Mouse (Mus musculus) hindbrain, embryonic 11.5 days (tissue): ENCODE data around the gene Mpzl3. TPM values are rescaled to one million over a fixed set of nuclear protein-coding genes. Genes with fewer than 3 reads are reported as not detected.

Experiments used
- ATAC-seq: fragments of 200-750 bp; cut with Nextera tagmentation; 2 replicates; pipeline ENCODE4 v1.8.0; 2017; ENCODE audit warnings: mild to moderate bottlenecking, moderate TSS enrichment, moderate library complexity; ENCODE audit not compliant: low FRiP score
- DNase-seq: peaks from one replicate; pipeline ENCODE4 v3.0.0-alpha.2; 2015; ENCODE audit warnings: low spot score
- H3K27ac ChIP-seq: fragments of 300-500 bp; sonication (generic); 2 replicates; pipeline ENCODE4 v1.5.1; 2014; ENCODE audit warnings: mild to moderate bottlenecking, low read depth, low read length
- H3K27me3 ChIP-seq: fragments of 300-500 bp; sonication (generic); 2 replicates; pipeline ENCODE4 v1.6.1; 2014; ENCODE audit warnings: mild to moderate bottlenecking, low read length, moderate library complexity, mixed read lengths; ENCODE audit not compliant: control insufficient read depth, insufficient read depth
- H3K36me3 ChIP-seq: fragments of 300-500 bp; sonication (generic); 2 replicates; pipeline ENCODE4 v1.6.1; 2014; ENCODE audit warnings: mild to moderate bottlenecking, low read length, moderate library complexity, mixed read lengths; ENCODE audit not compliant: control insufficient read depth, insufficient read depth
- H3K4me1 ChIP-seq: fragments of 300-500 bp; sonication (generic); replicated peaks from 2 replicates; pipeline ENCODE4 v1.6.1; 2014; ENCODE audit warnings: low read length, mixed read lengths; ENCODE audit not compliant: control insufficient read depth, insufficient read depth
- H3K4me2 ChIP-seq: fragments of 300-500 bp; sonication (generic); replicated peaks from 2 replicates; pipeline ENCODE4 v1.6.1; 2014; ENCODE audit warnings: mild to moderate bottlenecking, low read depth, low read length
- H3K4me3 ChIP-seq: fragments of 300-500 bp; sonication (generic); 2 replicates; pipeline ENCODE4 v1.5.1; 2014; ENCODE audit warnings: low read depth, low read length
- H3K9ac ChIP-seq: fragments of 300-500 bp; sonication (generic); 2 replicates; pipeline ENCODE4 v1.6.1; 2014; ENCODE audit warnings: low read depth, low read length
- H3K9me3 ChIP-seq: fragments of 300-500 bp; sonication (generic); 2 replicates; pipeline ENCODE4 v1.6.1; 2016; ENCODE audit warnings: low read length; ENCODE audit not compliant: control insufficient read depth
- WGBS: fragments of 180-500 bp; shearing (Covaris S2); extraction: QIAGEN DNeasy Blood & Tissue Kit; methylation state at CpG from one replicate; pipeline ENCODE4 v1.1.7; 2014; 5-methylcytosine and 5-hydroxymethylcytosine counted together
- polyA plus RNA-seq: library from polyadenylated mRNA; unstranded; fragments of >200 nt; fragmentation: Nextera tagmentation; extraction: Ambion mirVana; gene quantifications from 2 replicates; pipeline ENCODE4 v1.2.1, GENCODE M21; 2014

The Mpzl3 gene
- polyA plus RNA-seq, 1 experiment from 2014 or later = 2.8 TPM

GRCm38 (mm10) chr9:45050301-45050700, 4.7 kb upstream of the Mpzl3 start:
- Histone ChIP-seq H3K9me3 (no peaks in the 10 kb centered on the region), H3K4me3 (no peak overlapping the region), H3K4me1 (no peaks in the 10 kb centered on the region), H3K36me3 (no peaks in the 10 kb centered on the region), H3K27me3 (no peaks in the 10 kb centered on the region), H3K4me2 (no peak overlapping the region), H3K9ac (no peak overlapping the region), H3K27ac (no peak overlapping the region)
- DNase-seq (no peak), ATAC-seq (no peak)
- 88% methylated on average over 2 of the region's 2 CpGs for WGBS

- Histone ChIP-seq H3K9ac (no peak overlapping the region), H3K36me3 (no peaks in the 10 kb centered on the region), H3K4me2 (no peak overlapping the region), H3K27me3 (no peaks in the 10 kb centered on the region), H3K4me3 (no peak overlapping the region), H3K9me3 (no peaks in the 10 kb centered on the region), H3K27ac (no peak overlapping the region), H3K4me1 (no peaks in the 10 kb centered on the region)
- WGBS = 54% methylated on average over 5 of the region's 5 CpGs
- ATAC-seq (no peak), DNase-seq (peak; percentile 12)
Observed at GRCm38 (mm10) chr9:45058304-45058940, 3.4 kb downstream of the Mpzl3 start.

GRCm38 (mm10) chr9:45060151-45060550, 5.2 kb downstream of the Mpzl3 start:
- Histone ChIP-seq H3K36me3 (no peaks in the 10 kb centered on the region), H3K9ac (no peak overlapping the region), H3K4me2 (no peak overlapping the region), H3K27ac (no peak overlapping the region), H3K9me3 (no peaks in the 10 kb centered on the region), H3K27me3 (no peaks in the 10 kb centered on the region), H3K4me1 (no peaks in the 10 kb centered on the region), H3K4me3 (no peak overlapping the region)
- ATAC-seq = no peak
- 38% methylated on average over 7 of the region's 7 CpGs for WGBS
- DNase-seq = no peak

- 80% methylated on average over 3 of the region's 3 CpGs for WGBS
- Histone ChIP-seq H3K27ac (no peak overlapping the region), H3K27me3 (no peaks in the 10 kb centered on the region), H3K4me1 (no peaks in the 10 kb centered on the region), H3K36me3 (no peaks in the 10 kb centered on the region), H3K4me3 (no peak overlapping the region), H3K9me3 (no peaks in the 10 kb centered on the region), H3K4me2 (no peak overlapping the region), H3K9ac (no peak overlapping the region)
- no peak for DNase-seq
- ATAC-seq = no peak
Observed at GRCm38 (mm10) chr9:45062677-45063076, 7.7 kb downstream of the Mpzl3 start.

DNA sequence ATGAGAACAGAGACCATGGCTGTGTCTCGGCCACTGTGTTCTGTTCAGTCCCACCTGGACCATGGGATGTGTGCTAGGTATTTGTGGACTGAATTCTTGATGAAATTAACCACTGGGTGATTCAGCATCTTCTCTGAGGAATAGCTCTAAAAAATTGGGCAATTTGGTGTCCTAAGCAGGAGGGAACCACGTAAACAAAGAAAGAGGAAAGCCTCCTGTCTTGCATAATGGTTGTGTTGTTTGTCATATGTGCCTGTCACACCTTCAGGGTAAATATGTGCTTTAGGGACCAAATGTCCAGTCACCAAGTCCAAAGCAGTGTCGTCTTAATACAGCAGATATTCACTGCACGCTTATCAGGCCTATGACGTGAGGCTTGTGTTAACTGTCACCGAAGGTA, 9.4 kb downstream of the Mpzl3 start:
- no peaks in the 10 kb centered on the region for H3K27me3 ChIP-seq
- H3K36me3 ChIP-seq = no peaks in the 10 kb centered on the region
- no peak overlapping the region for H3K27ac ChIP-seq
- ATAC-seq = no peak
- H3K4me2 ChIP-seq = no peak overlapping the region
- no peak for DNase-seq
- no peak overlapping the region for H3K4me3 ChIP-seq
- no peaks in the 10 kb centered on the region for H3K9me3 ChIP-seq
- 88% methylated on average over 6 of the region's 6 CpGs for WGBS
- no peak overlapping the region for H3K9ac ChIP-seq
- H3K4me1 ChIP-seq = no peaks in the 10 kb centered on the region

- Histone ChIP-seq H3K4me2 (no peak overlapping the region), H3K27ac (no peak overlapping the region), H3K27me3 (no peaks in the 10 kb centered on the region), H3K36me3 (no peaks in the 10 kb centered on the region), H3K9me3 (no peaks in the 10 kb centered on the region), H3K4me3 (no peak overlapping the region), H3K9ac (no peak overlapping the region), H3K4me1 (no peaks in the 10 kb centered on the region)
- no peak for DNase-seq
- WGBS = 88% methylated on average over 4 of the region's 4 CpGs
- no peak for ATAC-seq
Observed at GRCm38 (mm10) chr9:45066735-45067134, 11.7 kb downstream of the Mpzl3 start.

DNA sequence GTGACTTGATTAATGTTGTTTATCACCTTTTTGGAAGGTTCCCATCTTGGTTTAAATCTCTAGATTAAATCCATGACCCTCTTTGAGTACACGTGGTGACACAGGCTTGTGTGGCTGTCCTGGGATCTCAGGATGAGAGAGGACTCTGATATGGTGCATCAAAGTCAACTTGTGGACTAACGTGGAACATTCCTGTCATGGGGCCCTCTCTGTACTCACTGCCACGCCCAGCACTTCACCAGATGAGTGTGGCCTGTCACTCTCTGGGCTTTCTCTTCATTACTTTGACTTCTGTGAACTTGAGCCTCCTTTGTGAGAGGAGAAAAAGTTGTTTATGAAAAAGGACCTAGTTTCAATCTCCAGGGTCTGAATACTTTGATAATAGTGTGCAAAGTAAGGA, 16.8 kb downstream of the Mpzl3 start:
- Histone ChIP-seq H3K27ac (no peak overlapping the region), H3K4me3 (no peak overlapping the region), H3K4me1 (no peaks in the 10 kb centered on the region), H3K36me3 (no peaks in the 10 kb centered on the region), H3K27me3 (no peaks in the 10 kb centered on the region), H3K4me2 (no peak overlapping the region), H3K9me3 (no peaks in the 10 kb centered on the region), H3K9ac (no peak overlapping the region)
- ATAC-seq = no peak
- WGBS = 69% methylated on average over 3 of the region's 3 CpGs
- no peak for DNase-seq

GRCm38 (mm10) chr9:45077859-45078258, 22.9 kb downstream of the Mpzl3 start:
- no peak overlapping the region for H3K27ac ChIP-seq
- ATAC-seq (no peak), DNase-seq (no peak)
- no peak overlapping the region for H3K4me2 ChIP-seq
- H3K27me3 ChIP-seq = no peaks in the 10 kb centered on the region
- no peak overlapping the region for H3K9ac ChIP-seq
- H3K4me3 ChIP-seq = no peak overlapping the region
- H3K4me1 ChIP-seq = no peaks in the 10 kb centered on the region
- WGBS = 65% methylated on average over 3 of the region's 3 CpGs
- no peaks in the 10 kb centered on the region for H3K36me3 ChIP-seq
- H3K9me3 ChIP-seq = no peaks in the 10 kb centered on the region

- no peak for ATAC-seq
- no peak within 1 kb of the TSS for H3K9ac ChIP-seq
- H3K4me2 ChIP-seq = no peak within 1 kb of the TSS
- H3K4me1 ChIP-seq = no peaks in the 10 kb centered on the region
- H3K4me3 ChIP-seq = no peak within 1 kb of the TSS
- H3K36me3 ChIP-seq = no peaks in the 10 kb centered on the region
- no peaks in the 10 kb centered on the region for H3K27me3 ChIP-seq
- DNase-seq = no peak
- no peak within 1 kb of the TSS for H3K27ac ChIP-seq
- no peaks in the 10 kb centered on the region for H3K9me3 ChIP-seq
- 88% methylated on average over 5 of the region's 5 CpGs for WGBS
Observed at GRCm38 (mm10) chr9:45079011-45079410, 24.0 kb downstream of the Mpzl3 start, which contains the start of gene Jaml. TSS of gene Jaml (plus strand) at chr9:45079183.
